Mouse (Mus musculus) hindbrain, embryonic 11.5 days (tissue): Measurements from ENCODE around the gene Smarcd2. TPM values are rescaled to one million over a fixed set of nuclear protein-coding genes. Genes with fewer than 3 reads are reported as not detected.
A peak's percentile ranks its signal among the peaks of the same experiment; 100 is the strongest.
"Not testable (repeated sequence)": the region's sequence is repeated elsewhere in the genome, so short reads cannot be mapped to it uniquely, and the experiment has no call there.

Experiments used
- ATAC-seq: fragments of 200-750 bp; cut with Nextera tagmentation; 2 replicates; pipeline ENCODE4 v1.8.0; 2017; ENCODE audit warnings: mild to moderate bottlenecking, moderate TSS enrichment, moderate library complexity; ENCODE audit not compliant: low FRiP score
- DNase-seq: peaks from one replicate; pipeline ENCODE4 v3.0.0-alpha.2; 2015; ENCODE audit warnings: low spot score
- H3K27ac ChIP-seq: fragments of 300-500 bp; sonication (generic); 2 replicates; pipeline ENCODE4 v1.5.1; 2014; ENCODE audit warnings: mild to moderate bottlenecking, low read depth, low read length
- H3K27me3 ChIP-seq: fragments of 300-500 bp; sonication (generic); 2 replicates; pipeline ENCODE4 v1.6.1; 2014; ENCODE audit warnings: mild to moderate bottlenecking, low read length, moderate library complexity, mixed read lengths; ENCODE audit not compliant: control insufficient read depth, insufficient read depth
- H3K36me3 ChIP-seq: fragments of 300-500 bp; sonication (generic); 2 replicates; pipeline ENCODE4 v1.6.1; 2014; ENCODE audit warnings: mild to moderate bottlenecking, low read length, moderate library complexity, mixed read lengths; ENCODE audit not compliant: control insufficient read depth, insufficient read depth
- H3K4me1 ChIP-seq: fragments of 300-500 bp; sonication (generic); replicated peaks from 2 replicates; pipeline ENCODE4 v1.6.1; 2014; ENCODE audit warnings: low read length, mixed read lengths; ENCODE audit not compliant: control insufficient read depth, insufficient read depth
- H3K4me2 ChIP-seq: fragments of 300-500 bp; sonication (generic); replicated peaks from 2 replicates; pipeline ENCODE4 v1.6.1; 2014; ENCODE audit warnings: mild to moderate bottlenecking, low read depth, low read length
- H3K4me3 ChIP-seq: fragments of 300-500 bp; sonication (generic); 2 replicates; pipeline ENCODE4 v1.5.1; 2014; ENCODE audit warnings: low read depth, low read length
- H3K9ac ChIP-seq: fragments of 300-500 bp; sonication (generic); 2 replicates; pipeline ENCODE4 v1.6.1; 2014; ENCODE audit warnings: low read depth, low read length
- H3K9me3 ChIP-seq: fragments of 300-500 bp; sonication (generic); 2 replicates; pipeline ENCODE4 v1.6.1; 2016; ENCODE audit warnings: low read length; ENCODE audit not compliant: control insufficient read depth
- WGBS: fragments of 180-500 bp; shearing (Covaris S2); extraction: QIAGEN DNeasy Blood & Tissue Kit; methylation state at CpG from one replicate; pipeline ENCODE4 v1.1.7; 2014; 5-methylcytosine and 5-hydroxymethylcytosine counted together
- polyA plus RNA-seq: library from polyadenylated mRNA; unstranded; fragments of >200 nt; fragmentation: Nextera tagmentation; extraction: Ambion mirVana; gene quantifications from 2 replicates; pipeline ENCODE4 v1.2.1, GENCODE M21; 2014

Gene Smarcd2
- polyA plus RNA-seq, 1 experiment from 2014 or later = 31.6 TPM

DNA sequence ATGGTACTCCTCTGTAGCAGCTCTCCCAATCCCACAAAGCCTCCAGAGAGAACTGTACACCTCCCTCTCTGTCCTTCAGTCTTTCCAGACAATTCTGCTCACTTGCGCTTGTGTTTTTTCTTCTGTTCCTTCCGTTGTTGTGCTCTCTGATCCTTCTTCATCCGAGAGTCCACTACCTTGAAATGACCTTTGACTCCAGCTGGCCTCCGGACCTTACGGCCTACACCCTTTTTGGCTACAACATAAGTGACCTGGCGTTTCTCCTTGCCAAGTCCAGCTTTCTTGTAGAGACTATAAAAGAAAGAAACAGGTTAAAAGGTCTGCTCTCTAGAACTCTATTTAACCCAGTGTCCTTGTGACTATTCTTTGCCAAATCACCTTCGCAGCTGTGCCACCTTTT lies 23.4 kb downstream of the Smarcd2 start:
- H3K4me3 ChIP-seq = no peak overlapping the region
- H3K27ac ChIP-seq = no peak overlapping the region
- H3K4me1 ChIP-seq = no peaks in the 10 kb centered on the region
- H3K36me3 ChIP-seq = peaks cover 22% of the 10 kb centered on the region
- 89% methylated on average over 7 of the region's 7 CpGs for WGBS
- H3K9me3 ChIP-seq = no peaks in the 10 kb centered on the region
- H3K4me2 ChIP-seq = no peak overlapping the region
- no peaks in the 10 kb centered on the region for H3K27me3 ChIP-seq
- H3K9ac ChIP-seq = no peak overlapping the region
- ATAC-seq = no peak
- DNase-seq = no peak

DNA sequence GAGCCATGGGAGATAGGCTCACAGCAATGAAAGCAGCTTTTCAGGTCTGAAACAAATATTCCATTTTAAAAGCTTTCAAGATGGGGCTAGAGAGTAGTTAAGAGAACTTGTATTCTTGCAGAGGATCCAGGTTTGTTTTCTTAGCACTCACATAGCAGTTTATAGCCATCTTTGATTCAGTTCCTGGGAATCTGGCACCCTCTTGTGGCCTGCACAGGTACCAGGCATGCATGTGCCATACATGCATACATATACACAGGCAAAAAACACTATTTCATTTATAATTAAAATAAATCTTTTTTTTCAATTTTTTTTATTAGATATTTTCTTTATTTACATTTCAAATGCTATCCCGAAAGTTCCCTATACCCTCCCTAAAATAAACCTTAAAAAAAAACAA lies 25.9 kb downstream of the Smarcd2 start:
- 89% methylated on average over 1 of the region's 1 CpGs for WGBS
- no peak overlapping the region for H3K4me2 ChIP-seq
- no peaks in the 10 kb centered on the region for H3K4me1 ChIP-seq
- no peak overlapping the region for H3K27ac ChIP-seq
- H3K27me3 ChIP-seq = no peaks in the 10 kb centered on the region
- ATAC-seq (no peak), DNase-seq (no peak)
- H3K9me3 ChIP-seq = no peaks in the 10 kb centered on the region
- no peak overlapping the region for H3K9ac ChIP-seq
- peaks cover 28% of the 10 kb centered on the region for H3K36me3 ChIP-seq
- H3K4me3 ChIP-seq = no peak overlapping the region

DNA sequence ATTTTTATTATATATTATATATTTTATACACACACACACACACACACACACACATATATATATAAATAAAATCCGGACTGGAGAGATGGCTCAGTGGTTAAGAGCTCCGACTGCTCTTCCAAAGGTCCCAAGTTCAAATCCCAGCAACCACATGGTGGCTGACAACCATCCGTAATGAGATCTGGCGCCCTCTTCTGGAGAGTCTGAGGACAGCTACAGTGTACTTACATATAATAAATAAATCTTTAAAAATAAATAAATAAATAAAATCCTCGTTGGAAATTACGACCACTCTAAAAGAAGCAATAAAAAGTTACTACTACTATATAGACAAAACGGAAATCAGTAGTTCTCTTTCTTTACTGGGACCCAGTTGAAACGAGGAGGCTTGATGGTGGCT lies 38.8 kb downstream of the Smarcd2 start:
- not testable (repeated sequence) for H3K27ac ChIP-seq, H3K4me2 ChIP-seq, H3K9me3 ChIP-seq, H3K9ac ChIP-seq, ATAC-seq, DNase-seq, H3K4me3 ChIP-seq, H3K4me1 ChIP-seq, H3K27me3 ChIP-seq
- 87% methylated on average over 8 of the region's 8 CpGs for WGBS
- peaks cover 20% of the 10 kb centered on the region for H3K36me3 ChIP-seq

DNA sequence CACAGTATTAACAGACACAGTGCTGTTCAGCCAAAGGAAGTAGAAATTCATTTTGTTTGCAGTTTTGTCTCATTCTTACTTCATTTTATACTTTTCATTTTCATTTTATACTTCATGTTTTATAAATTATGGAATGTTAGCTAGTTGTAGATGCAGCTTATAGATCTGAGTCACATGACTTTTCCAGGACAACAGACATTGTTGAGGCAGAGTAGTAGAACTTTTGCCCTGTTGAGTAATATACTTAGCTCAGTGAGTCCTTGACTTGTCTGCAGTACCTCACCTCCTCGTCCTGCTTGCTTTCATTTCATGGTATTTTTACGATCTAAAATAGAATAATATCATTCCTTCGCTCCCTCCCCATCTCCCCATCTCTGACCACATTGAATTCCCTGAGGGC lies 52.2 kb downstream of the Smarcd2 start:
- ATAC-seq = no peak
- H3K27me3 ChIP-seq = no peaks in the 10 kb centered on the region
- WGBS = 95% methylated on average over 3 of the region's 3 CpGs

DNA sequence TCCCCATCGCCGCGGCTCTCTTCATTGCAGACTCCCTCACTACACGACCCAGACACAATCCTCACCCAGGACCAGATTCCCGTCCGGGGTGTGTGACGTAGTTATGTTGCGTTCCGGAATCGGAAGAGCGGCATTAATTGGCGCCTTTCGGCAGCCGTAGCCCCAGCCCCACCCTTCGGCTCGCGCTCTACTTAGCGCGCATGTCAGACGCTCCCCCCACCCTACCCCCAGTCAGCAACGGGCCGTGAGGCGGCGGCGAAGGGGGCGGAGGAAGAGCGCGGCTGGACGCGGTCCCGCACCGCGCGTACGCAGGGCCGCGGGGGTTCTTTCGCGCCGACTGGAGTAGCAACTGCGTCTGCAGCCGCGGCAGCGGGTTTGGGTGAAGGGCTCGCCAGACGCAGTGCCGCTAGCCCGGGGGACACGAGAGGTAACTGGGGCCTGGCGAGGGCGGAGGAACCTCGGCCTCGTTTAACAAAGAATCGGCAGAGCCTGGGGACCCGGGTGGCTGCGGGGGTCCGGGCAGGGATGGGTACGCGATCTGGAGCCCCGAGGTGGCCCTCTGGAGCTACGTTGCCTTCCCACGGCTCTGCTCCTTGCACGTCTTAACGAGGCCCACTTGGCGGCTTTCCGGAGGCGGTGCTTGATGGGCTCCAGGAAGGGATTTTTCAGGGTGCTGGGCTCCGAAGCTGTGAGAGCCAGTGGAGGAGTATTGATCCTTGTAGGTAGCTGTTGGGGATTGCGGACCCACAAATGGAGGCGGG lies 55.9 kb downstream of the Smarcd2 start, which contains the start of gene Ddx42:
Gene Ddx42 (plus strand): TSS at position 197 of the 761 bp plus-strand sequence.
- Histone ChIP-seq H3K27me3 (no peaks in the 10 kb centered on the region), H3K36me3 (no peaks in the 10 kb centered on the region), H3K9me3 (no peaks in the 10 kb centered on the region), H3K4me2 (peak within 1 kb of the TSS; percentile 52), H3K4me1 (peaks cover 6% of the 10 kb centered on the region; the same call in 1 of the 2 replicates), H3K4me3 (peak within 1 kb of the TSS; percentile 98), H3K9ac (peak within 1 kb of the TSS; percentile 98), H3K27ac (peak within 1 kb of the TSS; percentile 96)
- ATAC-seq (peak; percentile 95), DNase-seq (peak; percentile 96)
- under 1% methylated on average over 67 of the region's 70 CpGs for WGBS

More for the DNA sequence above, 52.2 kb downstream of the Smarcd2 start:
- Histone ChIP-seq H3K9ac (no peak overlapping the region), H3K4me3 (no peak overlapping the region), H3K4me2 (no peak overlapping the region), H3K36me3 (no peaks in the 10 kb centered on the region), H3K9me3 (no peaks in the 10 kb centered on the region), H3K4me1 (peaks cover 2% of the 10 kb centered on the region; the same call in 1 of the 2 replicates), H3K27ac (no peak overlapping the region)
- DNase-seq = no peak

DNA sequence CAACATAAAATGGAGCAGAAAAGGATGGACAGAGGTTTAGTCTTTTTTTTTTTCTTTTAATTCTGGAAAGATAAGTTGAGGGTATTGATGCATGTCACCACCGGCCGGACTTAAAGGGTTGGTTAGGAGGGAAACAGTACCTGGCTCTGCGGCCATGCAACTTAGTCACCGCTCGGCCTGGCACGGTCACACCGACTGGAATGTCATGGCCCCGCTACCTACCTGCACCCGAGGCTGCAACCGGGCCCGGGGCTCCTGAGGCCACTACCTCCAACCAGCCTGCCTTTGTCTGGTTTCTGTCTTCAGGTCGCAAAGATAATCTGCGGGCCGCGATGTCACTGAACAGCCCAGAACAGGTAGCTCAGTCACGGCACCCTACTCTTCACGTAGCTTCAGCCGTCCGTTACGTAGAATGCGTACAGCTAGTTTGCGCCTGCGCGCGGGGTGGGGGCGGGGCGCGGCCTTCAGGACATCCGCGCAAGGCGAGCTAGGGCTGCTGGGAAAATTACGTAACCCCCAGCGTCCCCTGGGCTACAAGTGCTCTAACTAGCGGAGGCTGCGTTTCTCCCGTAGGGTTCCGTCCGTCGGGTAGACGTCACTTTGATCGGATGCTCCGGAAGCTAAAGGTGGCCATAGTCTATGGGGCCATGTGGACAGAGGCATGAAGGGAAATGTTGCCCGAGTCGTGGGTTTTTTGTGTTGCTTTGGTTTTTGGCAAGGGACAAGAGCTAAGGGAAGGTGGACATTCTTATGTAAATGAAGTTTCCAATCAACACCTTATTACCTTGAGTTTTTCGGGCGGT lies 56.6 kb downstream of the Smarcd2 start, which contains the start of gene Ccdc47:
Gene Ccdc47 (minus strand): TSS at position 418 of the 803 bp plus-strand sequence.
- no peaks in the 10 kb centered on the region for H3K9me3 ChIP-seq
- peak within 1 kb of the TSS; percentile 52 for H3K4me2 ChIP-seq
- peak within 1 kb of the TSS; percentile 98 for H3K9ac ChIP-seq
- H3K4me1 ChIP-seq = peaks cover 6% of the 10 kb centered on the region; the same call in 1 of the 2 replicates
- H3K27ac ChIP-seq = peak within 1 kb of the TSS; percentile 96
- H3K36me3 ChIP-seq = 0 out of 2 replicates have a peak, but pooled peaks cover 2% of the 10 kb centered on the region
- no peaks in the 10 kb centered on the region for H3K27me3 ChIP-seq
- peak within 1 kb of the TSS; percentile 98 for H3K4me3 ChIP-seq
- WGBS = under 1% methylated on average over 46 of the region's 46 CpGs
- DNase-seq (peak; percentile 96), ATAC-seq (peak; percentile 98)

DNA sequence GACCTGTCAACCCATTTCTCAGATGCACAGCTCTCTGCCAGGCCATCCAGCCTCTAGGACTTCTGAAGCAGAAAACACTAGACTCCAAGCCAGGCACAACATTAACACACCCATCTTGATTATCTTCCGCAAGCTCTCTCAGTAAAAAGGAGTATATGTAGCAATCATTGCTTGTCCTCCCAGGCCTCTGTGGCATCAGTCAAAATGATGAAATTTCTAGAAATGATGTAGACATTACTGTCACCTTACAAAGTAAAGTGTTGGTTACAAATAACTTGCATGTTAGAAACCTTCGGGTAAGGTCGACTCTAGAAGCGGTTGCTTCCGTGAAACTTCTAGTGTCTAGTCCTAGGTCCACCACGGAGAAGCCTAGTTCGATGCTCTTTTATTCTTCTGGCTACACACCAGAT lies 57.3 kb downstream of the Smarcd2 start:
- no peak for DNase-seq
- H3K27ac ChIP-seq = no peak overlapping the region
- 0 out of 2 replicates have a peak, but pooled peaks cover 2% of the 10 kb centered on the region for H3K36me3 ChIP-seq
- WGBS = 33% methylated on average over 7 of the region's 7 CpGs
- H3K4me1 ChIP-seq = peaks cover 6% of the 10 kb centered on the region; the same call in 1 of the 2 replicates
- H3K9ac ChIP-seq = peak overlapping the region; percentile 98
- ATAC-seq = no peak
- H3K4me3 ChIP-seq = peak overlapping the region; percentile 98
- H3K27me3 ChIP-seq = no peaks in the 10 kb centered on the region
- no peaks in the 10 kb centered on the region for H3K9me3 ChIP-seq
- peak overlapping the region; percentile 51 for H3K4me2 ChIP-seq

DNA sequence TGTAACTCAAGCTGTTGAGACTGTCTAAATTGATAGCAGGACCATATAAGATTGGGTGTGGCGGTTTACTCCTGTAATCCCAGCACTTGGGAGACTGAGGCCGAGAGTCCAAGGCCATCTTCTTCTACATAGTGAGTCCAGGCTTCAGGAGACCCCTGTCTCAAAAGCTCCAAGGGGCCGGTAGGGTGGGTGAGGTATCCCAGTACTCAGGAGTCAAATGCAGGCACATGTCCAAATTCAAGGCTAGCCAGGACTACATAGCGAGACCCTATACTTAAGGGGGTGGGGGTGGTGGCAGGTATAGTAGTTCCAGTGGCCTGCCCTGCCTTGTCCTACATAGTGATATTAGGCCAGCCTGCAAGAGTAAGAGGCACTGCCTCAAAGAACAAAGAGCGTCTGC lies 57.9 kb downstream of the Smarcd2 start:
- ATAC-seq (no peak), DNase-seq (no peak)
- Histone ChIP-seq H3K27me3 (no peaks in the 10 kb centered on the region), H3K9me3 (no peaks in the 10 kb centered on the region), H3K4me1 (peaks cover 6% of the 10 kb centered on the region; the same call in 1 of the 2 replicates), H3K27ac (no peak overlapping the region), H3K36me3 (0 out of 2 replicates have a peak, but pooled peaks cover 2% of the 10 kb centered on the region), H3K9ac (no peak overlapping the region), H3K4me2 (peak overlapping the region; percentile 51), H3K4me3 (peak overlapping the region; percentile 98; the same call in 1 of the 2 replicates)
- WGBS = 88% methylated on average over 5 of the region's 5 CpGs
